Mouse (Mus musculus): ENCODE data around the gene Shd.

Gene Shd

GRCm38 (mm10) chr17:55958918-55959728 lies 11.1 kb upstream of the Shd start, which contains the start of gene Yju2:
TSS of gene Yju2 (plus strand) at chr17:55959099.
- peak; percentile 98 for DNase-seq (ENCODE audit: low read depth, low spot score)

DNA sequence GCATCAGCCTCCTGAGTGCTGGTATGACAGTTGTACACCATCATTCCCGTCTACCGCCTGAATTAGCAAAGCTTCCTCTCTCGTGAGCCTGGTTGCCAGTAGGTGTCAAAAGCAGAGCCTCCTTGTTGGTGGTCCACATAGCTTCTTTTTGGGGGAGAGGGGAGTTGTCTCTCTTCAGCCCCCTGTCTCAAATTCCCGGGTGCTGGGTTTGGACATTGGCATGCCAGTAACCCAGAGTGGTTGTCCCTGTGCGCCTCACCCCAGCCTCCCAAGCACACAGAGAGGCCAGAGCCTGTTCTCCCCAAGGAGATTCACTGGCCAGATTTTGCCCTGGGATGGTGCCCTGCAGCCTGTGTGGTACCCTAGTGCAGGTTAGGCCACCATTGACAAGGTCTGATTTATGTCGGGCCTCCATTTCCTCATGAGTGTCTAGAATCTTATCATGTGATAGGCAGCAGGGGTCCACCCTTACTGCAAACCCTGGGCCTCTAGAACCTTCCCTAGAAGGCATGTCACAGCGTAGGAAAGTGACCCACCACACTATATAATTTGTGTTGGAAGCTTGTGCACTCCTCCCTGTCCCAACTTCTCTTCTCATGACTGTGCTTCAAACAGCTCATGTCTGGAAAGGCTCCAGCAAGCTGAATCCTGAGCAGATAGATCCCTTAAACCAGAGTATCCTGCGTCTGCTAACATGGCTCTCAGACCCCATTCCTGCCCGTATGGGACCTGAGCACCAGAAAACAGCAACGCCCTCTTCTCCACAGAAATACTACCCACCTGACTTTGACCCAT lies 10.1 kb upstream of the Shd start:
- DNase-seq (ENCODE audit: low read depth, low spot score): no peak

- DNase-seq (ENCODE audit: low read depth, low spot score): no peak
These were observed 9.5 kb upstream of the Shd start for GRCm38 (mm10) chr17:55960791-55961190.

DNA sequence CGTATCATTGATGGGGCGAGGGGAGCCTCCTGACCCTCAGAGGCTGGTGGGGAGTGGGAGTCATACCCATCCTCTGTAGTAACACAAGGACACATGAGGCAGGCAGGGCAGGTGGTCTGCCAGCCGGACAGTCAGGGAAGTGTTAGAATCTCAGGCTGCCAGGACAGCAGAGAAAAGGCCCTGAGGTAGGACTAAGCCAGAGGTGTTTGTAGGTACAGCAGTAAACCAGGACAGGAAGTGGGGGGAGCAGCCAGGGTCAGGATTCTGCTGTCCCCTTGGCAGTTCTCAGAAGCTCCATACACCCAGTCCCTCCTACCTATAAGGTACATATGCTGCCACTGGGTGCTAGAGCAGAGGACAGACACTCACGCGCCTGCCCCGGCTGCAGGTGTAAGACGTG lies 8.6 kb upstream of the Shd start:
- no peak for DNase-seq (ENCODE audit: low read depth, low spot score)

- no peak for DNase-seq (ENCODE audit: low read depth, low spot score)
These were observed 7.1 kb upstream of the Shd start for GRCm38 (mm10) chr17:55963171-55963570.

GRCm38 (mm10) chr17:55964496-55964895 lies 5.8 kb upstream of the Shd start:
- no peak for DNase-seq (ENCODE audit: low read depth, low spot score)

GRCm38 (mm10) chr17:55964996-55965395 lies 5.3 kb upstream of the Shd start:
- no peak for DNase-seq (ENCODE audit: low read depth, low spot score)

DNA sequence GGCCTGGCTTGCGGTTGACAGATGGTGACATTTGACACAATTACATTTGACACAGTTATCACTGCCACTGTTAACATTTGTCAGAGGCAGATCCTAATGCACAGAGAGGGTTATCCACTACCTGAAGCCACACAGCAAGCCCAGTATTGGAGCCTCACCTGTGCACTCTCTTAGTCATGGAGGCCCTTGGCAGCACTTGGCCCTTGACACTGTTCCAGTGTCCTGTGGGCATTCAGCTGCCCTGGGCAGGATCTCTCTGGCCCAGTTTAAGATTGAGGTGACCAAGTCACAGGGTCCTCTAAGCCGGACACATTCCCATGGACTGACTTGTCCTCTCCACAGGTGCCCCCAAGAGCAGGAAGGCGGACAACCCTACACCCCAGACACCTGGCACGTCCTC lies 3.1 kb upstream of the Shd start:
- DNase-seq (ENCODE audit: low read depth, low spot score): no peak

GRCm38 (mm10) chr17:55968210-55968609 lies 2.1 kb upstream of the Shd start:
- no peak for DNase-seq (ENCODE audit: low read depth, low spot score)

DNA sequence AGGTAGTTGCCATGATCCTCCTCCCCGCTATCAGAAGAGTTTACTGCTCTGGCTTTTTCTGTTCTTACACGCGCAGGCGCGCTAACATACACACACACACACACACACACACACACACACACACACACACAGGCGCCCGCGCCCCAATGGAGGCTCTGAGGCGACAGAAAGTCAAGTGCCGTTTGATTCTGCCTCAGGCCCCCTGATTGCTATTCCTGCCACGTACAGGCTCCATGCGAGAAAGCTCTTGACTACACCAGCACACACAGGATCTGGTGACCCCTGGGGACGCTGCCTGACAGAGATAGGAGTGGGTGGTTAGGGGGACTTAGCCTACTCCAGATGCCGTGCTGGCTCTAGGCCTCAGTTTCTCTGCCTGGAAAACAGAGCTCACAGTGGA lies 707 bp upstream of the Shd start:
- DNase-seq (ENCODE audit: low read depth, low spot score): no peak

- no peak for DNase-seq (ENCODE audit: low read depth, low spot score)
These were observed 1.2 kb downstream of the Shd start for GRCm38 (mm10) chr17:55971453-55971852.

DNA sequence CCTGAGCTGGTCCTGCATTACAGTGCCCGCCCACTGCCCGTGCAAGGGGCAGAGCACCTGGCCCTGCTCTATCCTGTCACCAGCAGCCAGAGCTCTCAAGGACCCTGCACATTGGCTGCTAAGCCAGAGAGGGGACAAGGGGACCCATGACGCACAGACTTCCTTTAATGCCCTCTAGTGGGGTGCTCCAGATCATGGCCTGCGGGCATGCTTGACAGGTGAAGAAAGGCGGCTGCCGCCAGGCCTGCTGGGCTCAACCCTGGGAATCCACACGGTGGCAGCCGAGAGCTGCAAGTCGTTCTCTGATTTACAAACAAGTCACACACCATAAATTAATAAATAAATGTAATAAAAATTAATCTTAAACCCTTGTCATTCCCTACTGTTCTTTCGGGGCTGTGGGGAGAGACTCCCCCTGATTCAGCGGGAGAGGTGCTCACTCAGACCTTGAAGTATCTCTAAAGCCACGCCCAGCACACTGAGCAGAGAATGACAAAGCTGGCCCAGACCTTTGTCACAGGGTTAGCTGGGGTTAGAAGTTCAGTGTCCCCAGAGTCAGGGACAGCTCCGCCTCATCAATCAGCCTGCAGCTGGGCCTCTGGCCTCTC lies 6.1 kb downstream of the Shd start:
- DNase-seq (ENCODE audit: low read depth, low spot score): no peak

DNA sequence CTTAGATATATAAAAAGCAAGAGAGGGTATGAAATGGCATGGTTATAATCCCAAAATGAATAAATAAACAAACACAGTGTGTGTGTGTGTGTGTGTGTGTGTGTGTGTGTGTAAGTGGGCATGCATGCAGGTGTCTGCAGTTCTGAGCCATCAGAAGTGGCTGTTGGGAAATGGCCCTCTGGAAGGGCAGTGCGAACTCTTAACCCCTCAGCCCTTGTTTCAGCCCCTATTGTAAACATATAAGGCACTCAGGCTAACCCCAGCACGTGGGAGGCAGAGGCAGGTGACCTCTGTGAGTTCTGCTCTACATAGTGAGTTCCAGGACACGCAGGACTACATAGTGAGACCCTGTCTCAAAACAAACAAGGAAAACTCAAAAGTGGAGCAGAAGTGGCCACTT lies 7.0 kb downstream of the Shd start:
- DNase-seq (ENCODE audit: low read depth, low spot score): no peak

- DNase-seq (ENCODE audit: low read depth, low spot score): peak; percentile 65
These were observed 16.0 kb downstream of the Shd start, which contains the start of gene Fsd1 for GRCm38 (mm10) chr17:55986030-55986961. TSS of gene Fsd1 (plus strand) at chr17:55986509.

- no peak for DNase-seq (ENCODE audit: low read depth, low spot score)
These were observed 20.1 kb downstream of the Shd start for GRCm38 (mm10) chr17:55990278-55990898.

- no peak for DNase-seq (ENCODE audit: low read depth, low spot score)
These were observed 25.7 kb downstream of the Shd start for GRCm38 (mm10) chr17:55996007-55996406.

GRCm38 (mm10) chr17:55999794-56000499 lies 29.7 kb downstream of the Shd start:
- DNase-seq (ENCODE audit: low read depth, low spot score): no peak

GRCm38 (mm10) chr17:56003000-56003399 lies 32.7 kb downstream of the Shd start:
- DNase-seq (ENCODE audit: low read depth, low spot score): no peak

DNA sequence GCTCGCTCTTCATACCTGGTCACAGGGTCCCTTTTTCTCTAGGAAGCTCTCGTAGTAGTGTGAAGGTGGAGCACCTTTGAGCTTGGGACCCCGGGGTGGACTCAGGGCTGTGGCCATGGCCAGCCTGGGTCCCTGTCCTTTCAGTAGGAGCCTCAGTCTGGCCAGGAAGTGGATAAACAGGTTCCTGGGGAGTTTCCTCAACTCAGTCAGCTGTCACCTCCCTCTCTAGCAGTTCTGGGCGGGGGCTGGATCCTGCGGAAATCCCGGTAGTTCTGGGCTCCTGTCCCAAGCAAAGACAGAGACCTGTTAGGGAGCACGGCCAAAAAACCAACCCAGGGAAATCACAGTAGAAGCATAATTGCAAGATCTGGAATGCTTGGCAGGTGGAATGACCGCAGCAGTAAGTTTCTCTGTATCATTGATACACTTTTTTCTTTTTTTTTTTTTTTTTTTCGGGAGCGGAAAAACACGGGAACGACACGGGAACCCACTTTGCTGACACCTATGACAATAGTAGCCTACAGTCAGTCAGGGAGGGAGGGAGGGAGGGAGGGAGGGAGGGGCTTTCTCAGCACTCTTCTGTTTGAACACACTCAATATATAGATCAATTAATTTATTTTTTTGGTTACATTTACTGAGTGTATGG lies 35.3 kb downstream of the Shd start, which contains the start of the genes Stap2 and Mpnd:
Gene Stap2 (minus strand): TSS at position 170 of the 647 bp plus-strand sequence.
Gene Mpnd (plus strand): TSS at position 297 of the 647 bp plus-strand sequence.
- DNase-seq (ENCODE audit: low read depth, low spot score): no peak

Measured in telencephalon, adult 2 months (tissue).